Mouse (Mus musculus) midbrain, embryonic 14.5 days (tissue): ENCODE results near the gene Sprr2f. TPM values are rescaled to one million over a fixed set of nuclear protein-coding genes. Genes with fewer than 3 reads are reported as not detected.
A peak's percentile ranks its signal among the peaks of the same experiment; 100 is the strongest.

Source experiments
- ATAC-seq: fragments of 200-750 bp; cut with Nextera tagmentation; 2 replicates; pipeline ENCODE4 v1.8.0; 2017; ENCODE audit warnings: moderate number of reproducible peaks, moderate library complexity; ENCODE audit not compliant: low FRiP score, low TSS enrichment
- DNase-seq: peaks from one replicate; pipeline ENCODE4 v3.0.0-alpha.2; 2015
- H3K27ac ChIP-seq: fragments of 300-500 bp; sonication (generic); replicated peaks from 2 replicates; pipeline ENCODE4 v1.5.1; 2014; ENCODE audit warnings: mild to moderate bottlenecking, low read depth, low read length, moderate library complexity
- H3K27me3 ChIP-seq: fragments of 300-500 bp; sonication (generic); 2 replicates; pipeline ENCODE4 v1.6.1; 2014; ENCODE audit warnings: low read length, control low read depth, mixed read lengths; ENCODE audit not compliant: control insufficient read depth, insufficient read depth
- H3K36me3 ChIP-seq: fragments of 300-500 bp; sonication (generic); 2 replicates; pipeline ENCODE4 v1.6.1; 2014; ENCODE audit warnings: low read length, control low read depth; ENCODE audit not compliant: control insufficient read depth, insufficient read depth
- H3K4me1 ChIP-seq: fragments of 300-500 bp; sonication (generic); 2 replicates; pipeline ENCODE4 v1.6.1; 2014; ENCODE audit warnings: mild to moderate bottlenecking, antibody characterized with exemption, low read length, control low read depth; ENCODE audit not compliant: control insufficient read depth, insufficient read depth
- H3K4me2 ChIP-seq: fragments of 300-500 bp; sonication (generic); 2 replicates; pipeline ENCODE4 v1.6.1; 2014; ENCODE audit warnings: mild to moderate bottlenecking, low read length, moderate library complexity
- H3K4me3 ChIP-seq: fragments of 300-500 bp; sonication (generic); replicated peaks from 2 replicates; pipeline ENCODE4 v1.5.1; 2014; ENCODE audit warnings: low read depth, low read length
- H3K9ac ChIP-seq: fragments of 300-500 bp; sonication (generic); replicated peaks from 2 replicates; pipeline ENCODE4 v1.6.1; 2014; ENCODE audit warnings: mild to moderate bottlenecking, low read length, moderate library complexity
- H3K9me3 ChIP-seq: fragments of 300-500 bp; sonication (generic); 2 replicates; pipeline ENCODE4 v1.6.1; 2016; ENCODE audit warnings: low read length, control low read depth, mixed read lengths; ENCODE audit not compliant: control insufficient read depth
- WGBS: fragments of 180-500 bp; shearing (Covaris S2); extraction: QIAGEN DNeasy Blood & Tissue Kit; methylation state at CpG from one replicate; pipeline ENCODE4 v1.1.7; 2014; 5-methylcytosine and 5-hydroxymethylcytosine counted together
- polyA plus RNA-seq: library from polyadenylated mRNA; unstranded; fragments of >200 nt; fragmentation: Nextera tagmentation; extraction: Ambion mirVana; gene quantifications from 2 replicates; pipeline ENCODE4 v1.2.1, GENCODE M21; 2014

Gene Sprr2f
- polyA plus RNA-seq, 1 experiment from 2014 or later, result not detected

- Histone ChIP-seq H3K27me3 (no peaks in the 10 kb centered on the region), H3K36me3 (no peaks in the 10 kb centered on the region), H3K9ac (no peak overlapping the region), H3K4me2 (no peak overlapping the region), H3K9me3 (no peaks in the 10 kb centered on the region), H3K4me1 (no peaks in the 10 kb centered on the region), H3K27ac (no peak overlapping the region), H3K4me3 (no peak overlapping the region)
- WGBS, result 61% methylated on average over 1 of the region's 1 CpGs
- DNase-seq, result peak; percentile 2
- no peak for ATAC-seq
Observed at GRCm38 (mm10) chr3:92394301-92394700, 29.3 kb downstream of the Sprr2f start.

DNA sequence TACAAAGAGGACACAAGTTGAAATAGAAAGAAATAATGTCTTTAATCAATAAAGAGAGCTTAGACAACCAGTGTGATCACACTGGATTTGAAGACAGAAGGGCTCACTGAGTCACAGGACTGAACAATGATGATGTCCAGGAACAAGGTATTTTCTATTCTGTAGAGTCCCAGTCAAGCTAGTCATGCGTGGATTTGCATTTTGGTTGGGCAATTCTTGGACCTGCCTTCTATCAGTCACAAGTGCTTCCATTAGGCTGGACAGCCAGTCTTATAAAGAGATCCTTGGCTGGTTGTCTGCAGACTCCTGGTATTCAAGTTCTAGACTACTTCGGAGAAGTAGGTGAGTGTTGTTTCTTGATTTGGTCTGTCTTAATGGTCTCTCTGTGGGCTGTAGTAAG is 42.7 kb downstream of the Sprr2f start, which contains the start of gene Sprr2i:
Gene Sprr2i, plus strand, starts transcription at position 301 of the 400 bp plus-strand sequence.
- H3K4me1 ChIP-seq, result no peaks in the 10 kb centered on the region
- no peak for ATAC-seq
- no peak within 1 kb of the TSS for H3K4me2 ChIP-seq
- no peaks in the 10 kb centered on the region for H3K9me3 ChIP-seq
- no peak for DNase-seq
- no peak within 1 kb of the TSS for H3K4me3 ChIP-seq
- whole genome bisulfite sequencing, result 93% methylated on average over 2 of the region's 2 CpGs
- no peak within 1 kb of the TSS for H3K9ac ChIP-seq
- H3K27ac ChIP-seq, result no peak within 1 kb of the TSS
- H3K36me3 ChIP-seq, result no peaks in the 10 kb centered on the region
- H3K27me3 ChIP-seq, result no peaks in the 10 kb centered on the region

Other genes starting within 250 kb of the Sprr2f start
- gene Prr9, start 241.2 kb upstream of the Sprr2f start, polyA plus RNA-seq, result not detected in 2 replicates
- gene Lelp1, start 222.4 kb upstream of the Sprr2f start, polyA plus RNA-seq, result not detected in 2 replicates
- gene Sprr2a1, start 149.4 kb upstream of the Sprr2f start, polyA plus RNA-seq, result not detected in 2 replicates
- gene Sprr2a2, start 149.3 kb upstream of the Sprr2f start, polyA plus RNA-seq, result not detected in 2 replicates
- not detected in 2 replicates for gene Sprr2a3, start 79.8 kb upstream of the Sprr2f start, polyA plus RNA-seq
- not detected in 2 replicates for gene Sprr2b, start 48.6 kb upstream of the Sprr2f start, polyA plus RNA-seq
- not detected in 2 replicates for gene Sprr2d, start 26.0 kb upstream of the Sprr2f start, polyA plus RNA-seq
- gene Sprr2e, start 13.0 kb upstream of the Sprr2f start, polyA plus RNA-seq, result not detected in 2 replicates
- not detected in 2 replicates for gene Sprr2h, start 20.5 kb downstream of the Sprr2f start, polyA plus RNA-seq
- not detected in 2 replicates for gene Sprr2i, start 42.8 kb downstream of the Sprr2f start, polyA plus RNA-seq
- not detected in 2 replicates for gene Sprr2j-ps, start 52.9 kb downstream of the Sprr2f start, polyA plus RNA-seq
- gene Gm9774, start 64.2 kb downstream of the Sprr2f start, polyA plus RNA-seq, result 6.2 and 6.3 TPM in 2 replicates
- gene Sprr2k, start 67.4 kb downstream of the Sprr2f start, polyA plus RNA-seq, result not detected in 2 replicates
- not detected in 2 replicates for gene Sprr1b, start 73.6 kb downstream of the Sprr2f start, polyA plus RNA-seq
- not detected in 2 replicates for gene Sprr3, start 93.5 kb downstream of the Sprr2f start, polyA plus RNA-seq
- gene Sprr1a, start 120.7 kb downstream of the Sprr2f start, polyA plus RNA-seq, result not detected in 2 replicates
- gene Sprr4, start 135.3 kb downstream of the Sprr2f start, polyA plus RNA-seq, result not detected in 2 replicates
- not detected in 2 replicates for gene 2310046K23Rik, start 169.3 kb downstream of the Sprr2f start, polyA plus RNA-seq
- gene Ivl, start 208.5 kb downstream of the Sprr2f start, polyA plus RNA-seq, result not detected in 2 replicates
- gene Smcp, start 223.8 kb downstream of the Sprr2f start, polyA plus RNA-seq, result not detected in 2 replicates
- gene 2210017I01Rik, start 242.3 kb downstream of the Sprr2f start, polyA plus RNA-seq, result not detected in 2 replicates